Mouse (Mus musculus) adrenal gland, postnatal 14 days (tissue): Measurements from ENCODE around the gene Slc25a3. TPM values are rescaled to one million over a fixed set of nuclear protein-coding genes. Genes with fewer than 3 reads are reported as not detected.
A peak's percentile ranks its signal among the peaks of the same experiment; 100 is the strongest.

Source experiments
- DNase-seq: peaks from one replicate; pipeline ENCODE4 v3.0.0; 2021; ENCODE audit warnings: mixed read lengths
- long read RNA-seq, 2 experiments: library from polyadenylated mRNA; stranded (forward); transcript quantifications; one replicate each; pipeline ENCODE4 v2.0.0; 2021
- total RNA-seq: library from RNA; stranded (reverse); gene quantifications from 2 replicates; pipeline ENCODE4 v1.2.3, GENCODE M21; 2021

The Slc25a3 gene
- total RNA-seq: 859 and 881 TPM in 2 replicates
- long read RNA-seq, experiment 1, transcript Slc25a3-201 (8 exons, 1,612 nt): major isoform, 835 of 1,040 reads
- long read RNA-seq, experiment 1, transcript Slc25a3-204 (5 exons, 891 nt): minor isoform, 19 of 1,040 reads
- long read RNA-seq, experiment 1, transcript Slc25a3-203 (7 exons, 1,483 nt): minor isoform, 67 of 1,040 reads
- long read RNA-seq, experiment 1, partial matches to known transcripts: 21 of 1,040 reads
- long read RNA-seq, experiment 1, other reads (novel, unspliced or antisense): 95 of 1,040 reads
- long read RNA-seq, experiment 2, transcript Slc25a3-204 (5 exons, 891 nt): minor isoform, 13 of 735 reads
- long read RNA-seq, experiment 2, transcript Slc25a3-203 (7 exons, 1,483 nt): minor isoform, 62 of 735 reads
- long read RNA-seq, experiment 2, transcript Slc25a3-201 (8 exons, 1,612 nt): major isoform, 533 of 735 reads
- long read RNA-seq, experiment 2, partial matches to known transcripts: 41 of 735 reads
- long read RNA-seq, experiment 2, other reads (novel, unspliced or antisense): 85 of 735 reads

DNA sequence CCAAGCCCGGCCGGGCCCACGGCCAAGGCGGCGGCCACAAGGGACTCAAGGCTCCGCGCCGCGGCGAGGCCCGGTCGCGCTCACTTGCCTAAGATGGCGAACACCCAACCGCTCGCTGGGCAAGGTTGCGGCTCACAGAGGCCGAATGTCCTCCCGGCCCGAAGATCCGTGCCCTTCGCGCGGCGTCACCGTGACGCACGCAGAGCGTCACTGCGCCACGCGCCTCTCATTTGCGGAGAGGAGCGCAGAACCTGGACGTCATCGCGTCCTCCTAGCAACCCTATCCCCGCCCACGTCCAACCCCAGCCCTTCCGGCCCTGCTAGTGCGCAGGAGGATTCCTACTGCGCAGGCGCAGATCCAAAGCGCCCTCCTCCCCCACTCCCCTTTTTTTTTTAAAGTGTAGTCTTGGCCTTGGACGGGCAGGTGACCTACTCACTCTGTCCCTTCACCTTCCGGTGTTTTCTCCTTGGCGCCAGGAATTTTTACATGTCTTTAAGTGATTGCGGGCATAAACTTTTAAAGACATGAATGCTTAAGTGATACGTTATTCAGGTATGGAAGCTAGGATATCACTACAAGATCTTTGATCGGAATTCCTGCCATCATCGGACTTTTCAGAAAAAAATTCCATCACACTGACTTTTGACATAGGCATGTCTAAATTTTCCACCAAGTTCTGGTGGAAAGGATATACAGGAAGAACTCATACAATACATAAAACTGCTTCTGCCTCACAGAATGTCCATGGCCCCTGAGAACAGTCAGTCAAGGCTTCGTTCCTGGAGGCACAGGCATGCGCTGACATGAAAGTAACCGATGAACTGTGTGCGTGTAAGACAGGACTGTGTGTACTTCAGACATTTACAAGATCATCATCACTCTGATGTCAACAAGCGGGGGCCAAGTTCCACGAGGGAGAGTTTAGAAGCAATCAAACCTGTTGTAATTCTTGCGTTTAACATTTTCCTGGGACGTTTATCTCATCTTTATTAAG lies at the start of gene Slc25a3:
Gene Slc25a3, minus strand, starts transcription at position 232 of the 995 bp plus-strand sequence.
- DNase-seq: peak; percentile 98

DNA sequence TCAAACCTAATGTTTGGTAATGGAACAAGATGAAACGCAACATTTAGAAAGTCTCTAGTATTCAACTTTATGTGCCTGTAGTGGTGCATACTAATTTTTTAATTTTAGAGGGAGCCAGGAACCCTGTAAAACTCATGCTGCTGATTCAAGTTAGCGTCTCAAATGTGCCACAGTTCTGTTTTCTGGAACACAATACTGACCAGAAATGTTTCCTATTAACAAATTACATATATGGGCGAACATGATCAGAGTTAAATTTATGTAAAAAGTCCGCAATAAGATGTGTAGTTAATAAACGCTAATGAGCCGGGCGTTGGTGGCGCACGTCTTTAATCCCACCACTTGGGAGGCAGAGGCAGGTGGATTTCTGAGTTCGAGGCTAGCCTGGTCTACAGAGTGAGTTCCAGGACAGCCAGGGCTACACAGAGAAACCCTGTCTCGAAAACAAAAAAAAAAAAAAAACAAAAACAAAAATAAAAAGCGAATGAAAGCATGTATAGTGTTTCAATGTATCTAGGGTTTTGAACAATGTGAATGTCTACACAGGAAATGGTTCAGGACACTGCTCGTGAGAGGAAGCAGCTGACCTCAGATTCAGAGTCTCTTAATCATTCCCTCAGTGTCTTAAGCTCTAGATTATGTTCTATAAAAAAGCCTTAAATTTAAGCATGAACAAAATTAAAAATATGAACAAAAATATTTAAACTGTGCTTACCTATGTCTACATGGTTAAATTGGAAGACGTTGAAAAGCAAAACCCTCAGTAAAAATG lies 48.7 kb upstream of the Slc25a3 start:
- no peak for DNase-seq

DNA sequence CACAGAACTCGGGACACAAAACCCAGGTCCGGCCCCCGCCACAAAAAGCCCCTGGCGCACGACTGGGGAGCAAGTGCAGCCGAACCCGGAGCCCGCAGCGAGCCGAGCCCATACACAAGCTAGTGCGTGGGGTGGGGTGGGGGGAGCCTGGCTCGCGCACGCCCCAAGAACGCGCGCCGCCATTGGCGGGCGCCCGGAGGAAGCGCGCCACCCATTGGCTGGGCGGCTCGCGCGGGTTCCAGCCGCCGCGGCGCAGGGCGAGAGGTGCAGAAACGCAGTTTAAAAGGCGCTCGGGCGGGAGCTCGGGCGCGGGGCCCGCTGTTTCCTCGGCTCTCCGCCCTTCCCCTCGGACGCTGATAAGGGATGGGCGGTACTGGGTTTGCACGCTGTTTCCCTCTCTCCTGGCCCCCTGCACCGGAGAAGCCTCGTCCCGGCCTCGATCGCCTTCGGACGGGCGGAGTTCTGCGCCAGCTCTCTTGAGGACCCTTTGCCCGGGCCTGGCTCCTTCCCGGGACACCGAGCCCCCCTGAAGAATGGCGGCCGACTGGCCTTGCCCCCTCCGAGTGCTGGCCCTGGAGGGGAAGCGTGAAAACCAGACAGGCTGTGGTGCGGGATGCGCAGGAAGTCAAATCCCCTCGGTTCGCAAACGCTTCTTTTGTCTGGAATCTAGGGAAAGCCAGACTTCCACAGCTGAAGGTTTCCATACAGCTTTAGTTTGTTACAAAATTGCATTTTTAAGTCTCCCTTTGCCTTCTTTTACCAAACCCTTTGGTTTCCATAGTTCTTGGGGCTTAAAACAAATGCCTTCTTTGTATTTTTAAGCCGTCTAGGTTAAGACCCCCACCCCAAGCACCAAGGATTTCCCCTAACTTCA lies 47.8 kb upstream of the Slc25a3 start:
- peak; percentile 96 for DNase-seq

DNA sequence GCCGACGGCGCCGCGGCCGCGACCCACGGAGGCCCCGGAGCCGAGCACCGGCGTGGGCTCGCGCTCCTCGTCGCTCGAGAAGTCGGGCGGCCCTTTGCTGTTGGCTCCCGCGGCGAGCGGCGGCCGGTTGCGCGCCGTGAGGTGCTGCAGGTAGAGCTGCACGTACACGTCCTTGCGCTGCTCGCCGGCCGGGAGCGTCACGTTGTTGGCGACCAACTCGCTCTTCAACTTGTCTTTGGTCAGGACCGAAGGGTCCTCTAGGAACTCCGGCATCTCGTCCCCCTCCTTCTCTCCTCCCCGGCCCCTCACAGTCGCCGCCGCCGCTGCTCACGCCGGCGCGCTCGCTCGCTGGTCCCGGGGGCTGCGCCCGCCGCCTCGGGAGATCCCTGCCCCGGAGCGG lies 47.2 kb upstream of the Slc25a3 start:
- DNase-seq: peak; percentile 58

DNA sequence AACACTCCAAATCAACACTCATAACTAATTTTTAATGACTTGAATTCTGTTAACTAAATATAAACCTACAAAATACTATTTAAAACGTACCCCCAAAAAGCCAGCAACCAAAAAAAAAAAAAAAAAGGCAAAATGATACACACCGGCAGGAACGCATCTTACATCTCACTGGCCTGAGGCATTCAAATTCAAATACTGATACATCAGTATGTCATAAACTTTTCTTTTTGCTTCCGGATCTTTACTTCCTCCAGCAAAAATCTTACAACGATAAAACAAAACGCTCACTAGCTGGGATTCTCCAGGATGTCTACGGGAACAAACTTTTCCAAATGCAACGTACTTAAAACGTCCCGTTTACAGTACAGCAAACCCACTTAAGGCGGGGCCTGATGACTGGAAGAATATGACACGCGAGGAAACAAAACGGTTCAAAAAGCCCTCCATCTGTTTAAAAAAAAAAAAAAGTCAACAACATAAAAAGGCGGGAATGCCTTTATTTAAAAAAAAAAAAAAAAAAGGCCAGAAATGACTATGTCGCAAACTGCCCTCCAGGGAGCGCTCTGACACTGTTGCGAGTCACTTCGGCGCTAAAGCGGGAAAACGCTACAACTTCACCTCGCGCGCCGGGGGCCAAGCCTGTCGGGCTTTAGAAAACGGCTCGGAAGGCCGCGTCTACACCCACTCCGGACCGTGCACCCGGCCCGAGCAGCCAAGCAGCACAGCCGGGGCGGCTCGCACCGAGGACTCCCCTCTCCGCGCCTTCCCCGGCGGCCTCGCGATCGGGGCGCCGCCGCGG lies 46.5 kb upstream of the Slc25a3 start:
- DNase-seq: peak; percentile 94

DNA sequence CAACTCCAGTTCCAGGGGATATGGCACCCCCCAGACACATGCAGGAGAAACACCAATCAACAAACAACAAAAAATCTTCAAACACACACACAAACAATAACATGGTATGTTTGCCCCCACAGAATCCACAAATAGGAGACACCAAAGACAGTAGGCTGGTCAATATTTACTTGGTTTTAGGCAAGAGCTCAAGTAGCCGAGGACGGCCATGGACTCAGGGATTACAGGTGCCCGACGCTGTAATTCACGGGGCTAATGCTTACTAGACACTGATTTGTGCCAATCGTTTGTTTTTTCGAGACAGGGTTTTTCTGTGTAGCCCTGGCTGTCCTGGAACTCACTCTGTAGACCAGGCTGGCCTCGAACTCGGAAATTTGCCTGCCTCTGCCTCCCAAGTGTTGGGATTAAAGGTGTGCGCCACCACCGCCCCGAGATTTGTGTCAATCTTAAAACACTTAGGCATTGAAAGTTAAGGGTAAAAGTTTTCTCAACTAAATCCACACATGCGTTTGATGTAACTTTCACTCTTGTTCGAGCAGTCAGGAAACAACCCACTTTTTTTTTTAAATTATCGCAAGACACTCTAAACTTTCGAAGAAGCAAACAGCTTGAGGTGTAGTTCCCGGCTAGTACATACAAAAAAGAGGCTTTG lies 45.7 kb upstream of the Slc25a3 start:
- no peak for DNase-seq

DNA sequence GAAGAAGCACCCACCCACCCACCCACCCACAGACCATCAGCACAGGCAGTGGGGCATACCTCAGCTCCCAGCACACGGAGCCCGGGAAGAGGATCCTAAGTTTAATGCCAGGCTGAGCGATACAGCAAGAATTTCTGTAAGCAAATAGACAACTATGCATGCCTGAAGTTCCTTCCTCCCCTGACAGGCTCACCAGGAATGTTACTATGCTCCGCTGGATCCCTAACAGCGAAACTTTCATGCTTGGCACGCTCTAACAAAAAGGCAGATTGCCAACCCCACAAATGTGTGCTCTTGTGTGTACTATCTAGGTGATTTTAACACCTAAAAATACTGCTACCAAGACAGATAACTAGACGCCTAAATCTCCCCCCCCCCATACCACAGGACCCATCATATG lies 43.5 kb upstream of the Slc25a3 start:
- DNase-seq: no peak

DNA sequence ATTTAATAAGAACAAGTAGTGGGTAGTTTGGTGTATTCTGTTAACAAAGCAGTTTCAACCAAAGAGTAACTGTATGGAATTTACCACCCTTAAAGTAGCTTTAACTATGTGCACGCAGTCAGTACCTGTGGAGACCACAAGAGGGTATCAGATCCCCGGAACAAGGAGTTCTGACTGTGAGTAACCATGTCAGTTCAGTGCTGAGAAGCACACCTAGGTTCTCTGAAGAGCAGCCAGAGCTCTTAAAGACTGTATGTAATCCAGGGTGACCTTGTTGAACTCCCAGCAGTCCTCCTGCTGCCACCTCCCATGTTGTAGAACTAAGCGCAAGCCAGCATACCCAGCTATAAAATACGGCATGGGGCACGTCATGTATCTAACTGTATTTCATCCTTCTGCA lies 43.0 kb upstream of the Slc25a3 start:
- peak; percentile 78 for DNase-seq

DNA sequence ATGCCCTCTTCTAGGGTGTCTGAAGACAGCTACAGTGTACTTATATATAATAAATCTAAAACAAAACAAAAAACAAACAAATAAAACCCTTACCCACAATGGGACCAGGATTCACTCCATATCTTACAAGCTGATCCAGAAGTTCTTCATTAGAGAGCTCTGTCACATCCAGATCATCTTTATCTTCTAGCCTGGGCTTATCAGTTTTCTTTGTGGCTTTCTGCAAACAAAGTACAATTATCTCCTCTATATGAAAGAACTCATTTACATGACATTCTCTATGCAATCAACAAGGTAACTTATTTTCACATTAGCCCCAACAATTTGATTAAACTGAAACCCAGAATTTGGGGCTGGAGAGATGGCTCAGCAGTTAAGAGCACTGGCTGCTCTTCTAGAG lies 42.0 kb upstream of the Slc25a3 start:
- DNase-seq: no peak

DNA sequence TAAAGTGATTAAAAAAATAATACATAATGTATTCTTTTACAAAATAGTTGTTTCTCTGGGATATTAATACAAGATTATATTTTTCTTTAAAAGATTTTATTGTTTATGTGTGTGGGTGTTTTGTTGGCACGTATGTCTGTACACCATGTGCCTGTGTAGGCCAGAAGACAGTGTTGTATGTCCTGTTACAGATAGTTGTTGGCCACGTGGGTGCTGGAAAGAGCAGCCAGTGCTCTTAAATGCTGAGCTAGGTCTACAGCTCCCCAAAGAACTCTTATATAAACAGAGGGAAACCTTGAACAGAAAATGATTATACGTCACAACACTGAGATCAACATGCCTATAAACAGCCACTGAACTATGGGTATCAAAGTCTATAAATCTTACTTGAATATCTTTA lies 40.6 kb upstream of the Slc25a3 start:
- no peak for DNase-seq

DNA sequence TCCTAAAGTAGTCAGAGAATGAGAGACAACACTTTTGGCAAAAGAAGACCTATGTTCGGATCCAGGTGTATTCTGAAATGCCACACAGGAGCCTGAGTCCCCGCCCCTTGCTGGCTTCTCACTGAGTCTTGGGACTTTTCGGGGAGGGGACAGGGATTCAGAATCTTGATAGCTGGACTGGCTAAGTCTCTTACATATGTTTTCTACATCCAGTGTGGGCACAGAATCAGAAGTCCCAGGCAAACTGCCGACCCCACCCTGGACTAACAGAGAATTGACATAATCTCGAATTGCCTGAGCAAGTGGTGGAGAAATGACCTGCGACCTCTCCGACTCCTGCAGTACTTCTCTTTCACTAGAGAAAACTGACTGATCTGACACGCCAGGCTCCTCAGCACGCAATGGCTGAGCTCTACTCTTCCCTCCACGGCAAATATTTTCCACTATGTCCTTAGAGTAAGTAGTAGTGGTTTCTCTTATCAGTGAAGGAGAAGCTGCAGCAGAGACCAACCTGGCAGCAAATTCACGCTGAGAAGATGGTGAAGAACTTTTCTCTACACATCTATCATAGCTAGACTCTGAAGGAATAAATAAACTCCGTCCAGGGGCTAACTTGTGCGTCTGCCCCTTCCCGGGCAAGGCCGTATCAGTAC lies 38.8 kb upstream of the Slc25a3 start:
- DNase-seq: no peak

DNA sequence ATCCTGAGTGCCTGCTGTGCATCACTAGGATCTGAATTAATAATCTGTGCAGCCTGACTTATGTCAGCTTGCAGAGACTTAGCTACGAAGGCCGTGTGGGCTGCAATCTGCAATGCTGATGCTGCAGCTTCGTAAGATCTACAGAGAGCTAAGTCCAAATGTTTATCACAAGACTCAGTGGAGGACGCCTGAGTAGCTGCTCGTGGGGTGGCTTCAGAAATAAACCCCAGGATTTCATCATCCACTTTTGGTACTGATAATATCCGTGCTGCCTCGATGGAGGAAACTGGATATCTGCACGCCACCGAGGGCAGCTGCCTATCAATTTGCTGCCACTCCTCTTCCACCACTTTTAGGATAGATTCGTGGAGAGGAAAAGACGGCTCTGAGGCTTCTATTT lies 38.2 kb upstream of the Slc25a3 start:
- no peak for DNase-seq

DNA sequence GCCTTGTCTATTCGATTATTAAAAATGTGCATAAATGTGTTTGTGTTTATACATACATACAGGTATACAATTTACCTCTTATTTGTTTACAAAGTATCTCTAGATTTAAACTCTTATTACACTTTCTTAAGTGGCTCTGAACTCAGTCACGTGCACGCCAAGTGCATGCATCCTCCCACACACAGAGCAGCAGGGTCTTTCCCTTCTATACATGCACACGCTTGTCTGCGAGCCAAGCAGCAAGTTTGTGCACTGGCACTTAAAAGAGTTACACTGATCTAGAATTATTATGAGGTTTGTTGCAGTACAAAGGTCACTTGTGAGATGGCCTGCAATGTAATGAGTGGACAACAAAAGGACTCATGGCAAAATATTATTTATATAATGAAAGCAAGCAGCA lies 37.1 kb upstream of the Slc25a3 start:
- DNase-seq: no peak

DNA sequence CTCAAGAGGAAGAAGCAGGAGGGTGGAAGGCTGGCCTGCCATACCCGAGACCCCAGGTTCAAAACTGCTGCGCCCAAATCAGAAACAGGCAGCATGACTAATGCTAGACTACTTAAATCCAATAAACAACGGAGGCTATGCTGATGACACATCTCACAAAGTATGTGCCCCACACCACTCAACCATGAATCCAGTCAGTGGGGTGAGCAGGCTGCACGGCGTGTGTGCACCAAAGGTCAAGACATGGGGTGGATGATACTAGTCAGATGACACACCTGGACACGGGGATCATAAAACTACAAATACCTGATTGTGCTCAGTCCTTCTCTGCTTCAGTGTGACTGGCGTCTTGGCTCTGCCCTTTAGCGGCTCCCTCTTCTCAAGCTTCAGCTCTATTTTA lies 34.6 kb upstream of the Slc25a3 start:
- DNase-seq: peak; percentile 59

DNA sequence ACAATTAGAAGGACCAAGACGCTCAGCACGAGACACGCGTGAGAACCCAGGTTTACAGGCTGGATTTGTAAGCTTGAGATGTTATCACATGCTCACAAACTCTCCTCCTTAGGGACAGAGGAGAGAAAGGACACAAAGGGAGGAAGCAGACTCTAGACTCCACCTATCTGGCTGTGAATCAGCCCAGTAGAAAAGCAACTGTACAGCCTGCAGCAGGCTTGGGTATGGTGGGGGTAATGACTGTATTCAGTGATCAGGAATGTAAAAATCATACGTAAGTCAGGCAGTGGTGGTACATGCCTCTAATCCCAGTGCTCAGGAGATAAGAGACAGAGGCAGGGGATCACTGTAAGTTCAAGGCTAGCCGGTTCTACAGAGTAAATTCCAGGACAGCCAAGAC lies 32.5 kb upstream of the Slc25a3 start:
- no peak for DNase-seq

DNA sequence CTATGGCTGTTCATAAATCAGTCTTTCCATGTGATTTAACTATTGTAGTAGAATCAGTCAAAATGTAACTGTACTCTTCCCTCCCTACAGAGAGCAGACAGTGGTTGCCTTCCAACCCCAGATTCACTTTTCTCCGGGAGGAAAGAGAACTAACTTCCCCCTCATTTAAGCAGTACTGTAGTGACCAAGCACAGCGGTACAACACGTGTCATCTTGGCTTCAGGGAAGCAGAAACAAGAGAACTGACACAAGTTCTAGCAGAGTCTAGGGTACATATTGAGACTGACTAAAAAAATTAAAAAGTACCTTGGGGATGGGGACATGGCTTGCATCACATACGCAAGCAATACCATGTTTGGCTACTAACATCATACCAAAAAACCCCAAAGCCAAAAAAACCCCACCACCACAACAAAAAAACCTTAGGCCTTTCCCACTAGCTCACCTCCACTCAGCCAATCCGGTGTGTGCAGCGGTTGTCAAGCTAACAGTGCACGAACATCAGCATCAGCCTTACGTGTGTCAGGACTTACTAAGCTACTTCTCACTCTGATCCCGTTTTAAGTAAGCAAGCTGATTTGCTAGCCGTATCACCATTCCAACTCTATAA lies 30.1 kb upstream of the Slc25a3 start:
- DNase-seq: no peak

DNA sequence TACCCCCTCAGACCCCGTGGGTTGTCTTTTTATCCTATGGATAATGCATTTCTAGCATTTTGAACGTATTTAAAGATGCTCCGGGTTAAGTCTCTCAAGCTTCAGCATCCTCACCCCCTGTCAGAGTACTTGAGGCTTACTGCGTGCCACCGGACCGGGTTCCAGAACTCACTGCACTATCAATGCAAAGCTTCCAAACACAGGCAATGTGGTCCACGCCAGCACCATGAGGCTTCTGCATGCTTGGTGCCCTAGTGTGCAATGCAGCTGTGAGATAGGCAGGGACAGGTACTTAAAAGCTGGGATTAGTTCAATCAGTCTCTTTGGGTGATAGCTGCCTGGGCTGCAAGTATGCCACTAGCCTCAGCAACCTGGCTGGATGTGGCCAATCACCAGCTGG lies 21.6 kb upstream of the Slc25a3 start:
- no peak for DNase-seq
